Mouse (Mus musculus): ENCODE data around the gene Pde4dip. TPM values are rescaled to one million over a fixed set of nuclear protein-coding genes. Genes with fewer than 3 reads are reported as not detected.
A peak's percentile ranks its signal among the peaks of the same experiment; 100 is the strongest.

The Pde4dip gene
- polyA plus RNA-seq, 1 experiment from 2014 or later: 115 TPM

- no peaks in the 10 kb centered on the region for H3K9me3 ChIP-seq (replicated peaks; ENCODE audit: control insufficient read depth, low read length)
- 79% methylated on average over 2 of the region's 2 CpGs for WGBS
- H3K27ac ChIP-seq (ENCODE audit: low read length): peak overlapping the region; percentile 96
- ATAC-seq (replicated peaks; ENCODE audit: extremely low read depth, insufficient read depth, low FRiP score): no peak
- no peaks in the 10 kb centered on the region for H3K27me3 ChIP-seq (ENCODE audit: control insufficient read depth, insufficient read depth, low read length)
- H3K36me3 ChIP-seq (ENCODE audit: control insufficient read depth, insufficient read depth): peaks cover 4% of the 10 kb centered on the region; the same call in 1 of the 2 replicates
- H3K4me2 ChIP-seq (ENCODE audit: low read depth, low read length): peak overlapping the region; percentile 46; the same call in 1 of the 2 replicates
- peaks cover 58% of the 10 kb centered on the region for H3K4me1 ChIP-seq (ENCODE audit: control insufficient read depth, insufficient read depth, low read length)
- H3K9ac ChIP-seq (ENCODE audit: low read length): peak overlapping the region; percentile 57
- no peak overlapping the region for H3K4me3 ChIP-seq (ENCODE audit: low read length)
Measured at GRCm38 (mm10) chr3:97802927-97803326, 85.6 kb downstream of the Pde4dip start.

- Histone ChIP-seq H3K27me3 (ENCODE audit: control insufficient read depth, insufficient read depth, low read length) (no peaks in the 10 kb centered on the region), H3K9me3 (replicated peaks; ENCODE audit: control insufficient read depth, low read length) (no peaks in the 10 kb centered on the region), H3K27ac (ENCODE audit: low read length) (peak overlapping the region; percentile 96), H3K36me3 (ENCODE audit: control insufficient read depth, insufficient read depth) (peaks cover 3% of the 10 kb centered on the region; the same call in 1 of the 2 replicates), H3K9ac (ENCODE audit: low read length) (peak overlapping the region; percentile 57), H3K4me3 (ENCODE audit: low read length) (no peak overlapping the region), H3K4me1 (ENCODE audit: control insufficient read depth, insufficient read depth, low read length) (peaks cover 62% of the 10 kb centered on the region), H3K4me2 (ENCODE audit: low read depth, low read length) (peak overlapping the region; percentile 46)
- 34% methylated on average over 5 of the region's 5 CpGs for WGBS
- peak; percentile 87 for ATAC-seq (replicated peaks; ENCODE audit: extremely low read depth, insufficient read depth, low FRiP score)
Measured at GRCm38 (mm10) chr3:97802297-97802696, 86.2 kb downstream of the Pde4dip start.

GRCm38 (mm10) chr3:97801178-97801699 is 87.3 kb downstream of the Pde4dip start:
- peaks cover 71% of the 10 kb centered on the region for H3K4me1 ChIP-seq (ENCODE audit: control insufficient read depth, insufficient read depth, low read length)
- no peaks in the 10 kb centered on the region for H3K36me3 ChIP-seq (ENCODE audit: control insufficient read depth, insufficient read depth)
- WGBS: 42% methylated on average over 3 of the region's 3 CpGs
- peak overlapping the region; percentile 28 for H3K9ac ChIP-seq (ENCODE audit: low read length)
- peak overlapping the region; percentile 78 for H3K27ac ChIP-seq (ENCODE audit: low read length)
- H3K9me3 ChIP-seq (replicated peaks; ENCODE audit: control insufficient read depth, low read length): no peaks in the 10 kb centered on the region
- ATAC-seq (replicated peaks; ENCODE audit: extremely low read depth, insufficient read depth, low FRiP score): no peak
- no peak overlapping the region for H3K4me3 ChIP-seq (ENCODE audit: low read length)
- H3K4me2 ChIP-seq (ENCODE audit: low read depth, low read length): peak overlapping the region; percentile 14; the same call in 1 of the 2 replicates
- H3K27me3 ChIP-seq (ENCODE audit: control insufficient read depth, insufficient read depth, low read length): no peaks in the 10 kb centered on the region

GRCm38 (mm10) chr3:97800657-97801056 is 87.8 kb downstream of the Pde4dip start:
- Histone ChIP-seq H3K4me2 (ENCODE audit: low read depth, low read length) (no peak overlapping the region), H3K9ac (ENCODE audit: low read length) (no peak overlapping the region; the same call in 1 of the 2 replicates), H3K9me3 (replicated peaks; ENCODE audit: control insufficient read depth, low read length) (no peaks in the 10 kb centered on the region), H3K4me1 (ENCODE audit: control insufficient read depth, insufficient read depth, low read length) (peaks cover 65% of the 10 kb centered on the region), H3K27me3 (ENCODE audit: control insufficient read depth, insufficient read depth, low read length) (no peaks in the 10 kb centered on the region), H3K4me3 (ENCODE audit: low read length) (no peak overlapping the region), H3K36me3 (ENCODE audit: control insufficient read depth, insufficient read depth) (no peaks in the 10 kb centered on the region), H3K27ac (ENCODE audit: low read length) (peak overlapping the region; percentile 78)
- WGBS: 73% methylated on average over 5 of the region's 5 CpGs
- ATAC-seq (replicated peaks; ENCODE audit: extremely low read depth, insufficient read depth, low FRiP score): no peak

GRCm38 (mm10) chr3:97800004-97800403 is 88.5 kb downstream of the Pde4dip start:
- Histone ChIP-seq H3K4me1 (ENCODE audit: control insufficient read depth, insufficient read depth, low read length) (peaks cover 60% of the 10 kb centered on the region), H3K4me2 (ENCODE audit: low read depth, low read length) (no peak overlapping the region), H3K4me3 (ENCODE audit: low read length) (no peak overlapping the region), H3K9me3 (replicated peaks; ENCODE audit: control insufficient read depth, low read length) (no peaks in the 10 kb centered on the region), H3K36me3 (ENCODE audit: control insufficient read depth, insufficient read depth) (no peaks in the 10 kb centered on the region), H3K27me3 (ENCODE audit: control insufficient read depth, insufficient read depth, low read length) (no peaks in the 10 kb centered on the region), H3K9ac (ENCODE audit: low read length) (no peak overlapping the region), H3K27ac (ENCODE audit: low read length) (peak overlapping the region; percentile 78)
- WGBS: 53% methylated on average over 3 of the region's 3 CpGs
- ATAC-seq (replicated peaks; ENCODE audit: extremely low read depth, insufficient read depth, low FRiP score): no peak

GRCm38 (mm10) chr3:97799267-97799666 is 89.2 kb downstream of the Pde4dip start:
- Histone ChIP-seq H3K27me3 (ENCODE audit: control insufficient read depth, insufficient read depth, low read length) (no peaks in the 10 kb centered on the region), H3K36me3 (ENCODE audit: control insufficient read depth, insufficient read depth) (no peaks in the 10 kb centered on the region), H3K4me3 (ENCODE audit: low read length) (no peak overlapping the region), H3K9me3 (replicated peaks; ENCODE audit: control insufficient read depth, low read length) (no peaks in the 10 kb centered on the region), H3K27ac (ENCODE audit: low read length) (no peak overlapping the region; the same call in 1 of the 2 replicates), H3K4me1 (ENCODE audit: control insufficient read depth, insufficient read depth, low read length) (peaks cover 65% of the 10 kb centered on the region), H3K9ac (ENCODE audit: low read length) (no peak overlapping the region; the same call in 1 of the 2 replicates), H3K4me2 (ENCODE audit: low read depth, low read length) (no peak overlapping the region)
- WGBS: 57% methylated on average over 3 of the region's 3 CpGs
- ATAC-seq (replicated peaks; ENCODE audit: extremely low read depth, insufficient read depth, low FRiP score): no peak

- 48% methylated on average over 6 of the region's 6 CpGs for WGBS
Measured at GRCm38 (mm10) chr3:97797371-97797770, 91.1 kb downstream of the Pde4dip start.

GRCm38 (mm10) chr3:97793995-97794394 is 94.5 kb downstream of the Pde4dip start:
- Histone ChIP-seq H3K4me1 (ENCODE audit: control insufficient read depth, insufficient read depth, low read length) (peaks cover 40% of the 10 kb centered on the region), H3K27me3 (ENCODE audit: control insufficient read depth, insufficient read depth, low read length) (no peaks in the 10 kb centered on the region), H3K36me3 (ENCODE audit: control insufficient read depth, insufficient read depth) (peaks cover 23% of the 10 kb centered on the region), H3K4me3 (ENCODE audit: low read length) (no peak overlapping the region), H3K27ac (ENCODE audit: low read length) (peak overlapping the region; percentile 86), H3K9ac (ENCODE audit: low read length) (no peak overlapping the region), H3K9me3 (replicated peaks; ENCODE audit: control insufficient read depth, low read length) (peaks cover 4% of the 10 kb centered on the region), H3K4me2 (ENCODE audit: low read depth, low read length) (peak overlapping the region; percentile 24; the same call in 1 of the 2 replicates)
- WGBS: 33% methylated on average over 8 of the region's 8 CpGs
- peak; percentile 91 for ATAC-seq (replicated peaks; ENCODE audit: extremely low read depth, insufficient read depth, low FRiP score)

More at GRCm38 (mm10) chr3:97797371-97797770, 91.1 kb downstream of the Pde4dip start:
- no peak overlapping the region for H3K4me3 ChIP-seq (ENCODE audit: low read length)
- peaks cover 64% of the 10 kb centered on the region for H3K4me1 ChIP-seq (ENCODE audit: control insufficient read depth, insufficient read depth, low read length)
- 0 out of 2 replicates have a peak overlapping the region, but pooled peaks have one; percentile 15 for H3K9ac ChIP-seq (ENCODE audit: low read length)
- H3K9me3 ChIP-seq (replicated peaks; ENCODE audit: control insufficient read depth, low read length): no peaks in the 10 kb centered on the region
- peaks cover 8% of the 10 kb centered on the region; the same call in 1 of the 2 replicates for H3K36me3 ChIP-seq (ENCODE audit: control insufficient read depth, insufficient read depth)
- no peaks in the 10 kb centered on the region for H3K27me3 ChIP-seq (ENCODE audit: control insufficient read depth, insufficient read depth, low read length)
- H3K27ac ChIP-seq (ENCODE audit: low read length): peak overlapping the region; percentile 46
- no peak overlapping the region for H3K4me2 ChIP-seq (ENCODE audit: low read depth, low read length)
- no peak for ATAC-seq (replicated peaks; ENCODE audit: extremely low read depth, insufficient read depth, low FRiP score)

- no peak overlapping the region for H3K4me3 ChIP-seq (ENCODE audit: low read length)
- peaks cover 19% of the 10 kb centered on the region for H3K4me1 ChIP-seq (ENCODE audit: control insufficient read depth, insufficient read depth, low read length)
- no peak overlapping the region for H3K9ac ChIP-seq (ENCODE audit: low read length)
- peaks cover 23% of the 10 kb centered on the region for H3K36me3 ChIP-seq (ENCODE audit: control insufficient read depth, insufficient read depth)
- no peak overlapping the region for H3K4me2 ChIP-seq (ENCODE audit: low read depth, low read length)
- no peak overlapping the region for H3K27ac ChIP-seq (ENCODE audit: low read length)
- H3K9me3 ChIP-seq (replicated peaks; ENCODE audit: control insufficient read depth, low read length): peaks cover 4% of the 10 kb centered on the region
- no peaks in the 10 kb centered on the region for H3K27me3 ChIP-seq (ENCODE audit: control insufficient read depth, insufficient read depth, low read length)
- no peak for ATAC-seq (replicated peaks; ENCODE audit: extremely low read depth, insufficient read depth, low FRiP score)
- WGBS: 77% methylated on average over 1 of the region's 1 CpGs
Measured at GRCm38 (mm10) chr3:97790150-97790549, 98.4 kb downstream of the Pde4dip start.

Measured in heart, embryonic 16.5 days (tissue).